Mouse (Mus musculus) intestine, embryonic 16.5 days (tissue): ENCODE measurements at regions not wholly inside any gene's neighbourhood (a gene's known extent, or its start where the extent isn't known, plus 50 kb on each side); places are given as distances from the start of the nearest gene placed in this dataset.

Source experiments
- ATAC-seq: fragments of 200-750 bp; cut with Nextera tagmentation; 2 replicates; pipeline ENCODE4 v1.8.0; 2017; ENCODE audit warnings: moderate TSS enrichment, moderate library complexity
- H3K27ac ChIP-seq: fragments of 300-500 bp; sonication (generic); 2 replicates; pipeline ENCODE4 v1.5.1; 2014; ENCODE audit warnings: mild to moderate bottlenecking, low read length
- H3K27me3 ChIP-seq: fragments of 300-500 bp; sonication (generic); replicated peaks from 2 replicates; pipeline ENCODE4 v1.6.1; 2014; ENCODE audit warnings: low read length, control low read depth, mixed read lengths; ENCODE audit not compliant: control insufficient read depth, insufficient read depth
- H3K36me3 ChIP-seq: fragments of 300-500 bp; sonication (generic); 2 replicates; pipeline ENCODE4 v1.6.1; 2014; ENCODE audit warnings: low read length, control low read depth; ENCODE audit not compliant: control insufficient read depth, insufficient read depth
- H3K4me1 ChIP-seq: fragments of 300-500 bp; sonication (generic); 2 replicates; pipeline ENCODE4 v1.6.1; 2014; ENCODE audit warnings: low read length, control low read depth, mixed read lengths; ENCODE audit not compliant: control insufficient read depth, insufficient read depth
- H3K4me2 ChIP-seq: fragments of 300-500 bp; sonication (generic); 2 replicates; pipeline ENCODE4 v1.6.1; 2014; ENCODE audit warnings: low read depth, low read length, control low read depth
- H3K4me3 ChIP-seq: fragments of 300-500 bp; sonication (generic); 2 replicates; pipeline ENCODE4 v1.5.1; 2014; ENCODE audit warnings: mild to moderate bottlenecking, low read length
- H3K9ac ChIP-seq: fragments of 300-500 bp; sonication (generic); 2 replicates; pipeline ENCODE4 v1.6.1; 2014; ENCODE audit warnings: low read depth, low read length
- H3K9me3 ChIP-seq: fragments of 300-500 bp; sonication (generic); 2 replicates; pipeline ENCODE4 v1.6.1; 2016; ENCODE audit warnings: low read length, control low read depth; ENCODE audit not compliant: control insufficient read depth
- WGBS: fragments of 180-500 bp; shearing (Covaris S2); extraction: QIAGEN DNeasy Blood & Tissue Kit; methylation state at CpG from one replicate; pipeline ENCODE4 v1.1.7; 2014; 5-methylcytosine and 5-hydroxymethylcytosine counted together

DNA sequence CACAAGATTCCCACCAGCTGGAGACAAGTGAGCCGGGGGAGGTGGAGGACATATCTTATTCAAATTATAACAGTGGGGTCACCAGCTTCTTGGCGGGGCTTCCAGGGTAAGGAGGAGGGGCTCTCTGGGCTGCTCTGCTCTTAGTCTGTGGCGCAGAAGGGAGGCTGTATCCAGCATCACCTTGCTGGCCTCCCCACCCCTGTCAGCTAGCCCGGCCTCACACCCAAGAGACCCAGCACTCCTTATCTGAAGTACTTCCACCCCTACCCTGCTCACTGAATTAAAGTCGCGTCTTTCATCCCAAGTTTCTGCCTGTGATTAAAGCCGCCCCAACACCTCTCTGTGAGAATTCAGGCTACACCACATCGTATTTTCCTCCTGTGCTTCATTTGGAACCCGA is 119.8 kb upstream of the Zfp507 start:
- no peaks in the 10 kb centered on the region for H3K9me3 ChIP-seq
- no peaks in the 10 kb centered on the region for H3K4me1 ChIP-seq
- H3K27ac ChIP-seq: no peak overlapping the region
- H3K9ac ChIP-seq: no peak overlapping the region
- H3K4me3 ChIP-seq: no peak overlapping the region
- no peaks in the 10 kb centered on the region for H3K27me3 ChIP-seq
- no peaks in the 10 kb centered on the region for H3K36me3 ChIP-seq
- WGBS: 40% methylated on average over 9 of the region's 9 CpGs
- no peak for ATAC-seq
- no peak overlapping the region for H3K4me2 ChIP-seq

DNA sequence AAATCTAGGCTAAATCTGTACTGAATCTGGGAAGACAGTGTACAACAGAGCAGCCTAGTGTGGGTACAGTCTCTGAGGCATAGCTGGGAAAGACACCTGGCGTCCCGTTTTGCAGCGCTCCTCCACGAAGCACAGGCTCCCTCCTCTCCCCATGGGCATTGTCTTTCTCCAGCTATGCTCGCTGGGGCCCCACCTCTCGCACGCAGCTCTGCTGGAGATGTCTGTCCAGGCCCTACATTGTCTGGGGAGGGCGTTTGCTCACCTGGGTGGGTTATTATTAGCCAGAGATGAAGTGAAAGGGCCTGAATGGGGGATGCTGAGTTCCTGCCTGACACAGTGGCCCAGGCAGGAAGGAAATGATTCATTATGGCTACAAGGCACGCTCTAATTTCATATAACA is 118.1 kb upstream of the Zfp507 start:
- 38% methylated on average over 9 of the region's 9 CpGs for WGBS
- Histone ChIP-seq H3K27ac (no peak overlapping the region), H3K4me1 (no peaks in the 10 kb centered on the region), H3K9me3 (no peaks in the 10 kb centered on the region), H3K27me3 (no peaks in the 10 kb centered on the region), H3K4me2 (no peak overlapping the region), H3K36me3 (no peaks in the 10 kb centered on the region), H3K9ac (no peak overlapping the region), H3K4me3 (no peak overlapping the region)
- ATAC-seq: no peak

DNA sequence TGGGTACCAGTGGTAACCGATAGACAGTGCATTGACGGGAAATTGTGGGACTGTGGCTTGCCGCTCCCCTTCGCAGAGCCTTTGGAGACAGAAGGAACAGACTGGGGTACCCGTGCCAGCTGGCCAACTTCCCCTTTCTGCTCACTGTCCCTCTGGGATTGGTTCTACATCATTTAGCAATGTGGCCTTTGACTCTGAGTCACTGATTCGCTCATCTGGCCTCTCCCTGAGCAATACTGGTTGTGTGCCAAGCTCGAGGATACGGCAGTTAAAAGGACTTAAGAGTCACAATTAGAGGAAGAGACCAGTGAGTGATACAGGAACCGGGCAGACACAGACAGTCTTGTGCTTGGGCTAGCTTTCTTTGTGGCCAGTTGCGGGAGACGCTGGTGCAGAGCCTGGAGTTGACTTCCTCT is 117.4 kb upstream of the Zfp507 start:
- Histone ChIP-seq H3K9me3 (no peaks in the 10 kb centered on the region), H3K4me2 (no peak overlapping the region), H3K27me3 (no peaks in the 10 kb centered on the region), H3K9ac (no peak overlapping the region), H3K27ac (no peak overlapping the region), H3K36me3 (no peaks in the 10 kb centered on the region), H3K4me3 (no peak overlapping the region), H3K4me1 (no peaks in the 10 kb centered on the region)
- 69% methylated on average over 11 of the region's 11 CpGs for WGBS
- ATAC-seq: no peak

DNA sequence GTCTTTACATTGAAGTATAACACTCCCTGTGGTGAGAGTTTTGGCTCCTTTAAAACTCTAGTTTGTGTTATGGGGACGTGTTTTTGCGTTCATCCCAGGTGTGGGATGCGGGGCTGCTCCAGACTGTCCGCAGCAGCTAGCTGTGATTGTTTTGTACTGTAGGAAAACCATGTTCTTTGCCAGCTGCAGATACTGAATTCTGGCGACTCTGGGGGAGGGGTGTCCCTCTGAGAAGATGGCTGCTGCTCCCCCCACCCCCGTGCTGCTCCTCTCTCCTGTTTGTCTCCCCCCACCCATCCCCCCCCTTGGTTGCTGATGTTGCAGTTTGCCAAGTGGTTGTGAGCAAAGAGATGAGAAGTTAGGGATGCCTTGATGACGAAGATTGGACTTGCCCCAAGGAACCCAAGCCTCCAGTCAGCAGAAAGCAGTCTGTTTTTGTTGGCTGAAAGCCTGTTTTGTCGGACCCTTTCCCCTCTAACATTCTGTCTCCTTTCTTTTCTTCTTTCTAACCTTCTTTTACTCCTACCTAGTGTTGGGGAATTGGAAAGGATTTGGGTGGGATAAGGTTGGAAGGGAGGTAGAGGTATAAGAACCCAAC is 107.4 kb upstream of the Zfp507 start:
- no peak overlapping the region for H3K27ac ChIP-seq
- 50% methylated on average over 8 of the region's 8 CpGs for WGBS
- H3K4me2 ChIP-seq: no peak overlapping the region
- peaks cover 2% of the 10 kb centered on the region; the same call in 1 of the 2 replicates for H3K4me1 ChIP-seq
- H3K9me3 ChIP-seq: no peaks in the 10 kb centered on the region
- no peak overlapping the region for H3K4me3 ChIP-seq
- H3K27me3 ChIP-seq: no peaks in the 10 kb centered on the region
- H3K36me3 ChIP-seq: no peaks in the 10 kb centered on the region
- H3K9ac ChIP-seq: no peak overlapping the region
- no peak for ATAC-seq

DNA sequence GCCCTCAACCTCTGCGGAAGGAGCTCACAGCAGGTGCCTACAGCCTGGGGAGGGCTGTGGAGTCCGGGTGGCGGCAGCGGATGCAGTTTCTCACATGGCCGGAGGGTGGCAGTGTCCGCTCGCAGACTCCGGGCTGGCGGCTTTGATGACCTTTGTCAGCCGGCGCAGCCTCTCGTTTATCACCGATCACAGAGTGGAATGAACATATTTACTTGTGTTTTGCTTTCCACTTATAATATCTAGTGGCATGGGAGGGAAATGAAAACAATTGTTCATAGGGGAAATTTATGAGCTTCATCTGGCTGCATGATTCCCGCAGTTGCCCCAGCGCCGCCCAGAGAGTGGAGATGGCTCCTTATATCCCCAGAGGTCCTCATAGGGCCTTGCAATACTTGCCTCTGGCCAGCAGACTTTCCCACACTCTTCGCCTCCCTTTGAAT is 99.2 kb upstream of the Zfp507 start:
- H3K27me3 ChIP-seq: 0 out of 2 replicates have a peak, but pooled peaks cover 2% of the 10 kb centered on the region
- no peaks in the 10 kb centered on the region for H3K9me3 ChIP-seq
- WGBS: 6% methylated on average over 17 of the region's 17 CpGs
- peak overlapping the region; percentile 25; the same call in 1 of the 2 replicates for H3K4me2 ChIP-seq
- H3K4me1 ChIP-seq: peaks cover 7% of the 10 kb centered on the region; the same call in 1 of the 2 replicates
- peak; percentile 64 for ATAC-seq
- no peak overlapping the region for H3K27ac ChIP-seq
- H3K9ac ChIP-seq: no peak overlapping the region
- H3K36me3 ChIP-seq: no peaks in the 10 kb centered on the region
- peak overlapping the region; percentile 17; the same call in 1 of the 2 replicates for H3K4me3 ChIP-seq

- H3K27ac ChIP-seq: no peak overlapping the region
- no peaks in the 10 kb centered on the region for H3K9me3 ChIP-seq
- 0 out of 2 replicates have a peak, but pooled peaks cover 2% of the 10 kb centered on the region for H3K27me3 ChIP-seq
- no peak overlapping the region for H3K4me3 ChIP-seq
- H3K9ac ChIP-seq: no peak overlapping the region
- H3K4me1 ChIP-seq: peaks cover 7% of the 10 kb centered on the region; the same call in 1 of the 2 replicates
- WGBS: 85% methylated on average over 6 of the region's 6 CpGs
- no peak for ATAC-seq
- no peaks in the 10 kb centered on the region for H3K36me3 ChIP-seq
- H3K4me2 ChIP-seq: no peak overlapping the region
These were observed 96.1 kb upstream of the Zfp507 start for GRCm38 (mm10) chr7:35898701-35899445.

DNA sequence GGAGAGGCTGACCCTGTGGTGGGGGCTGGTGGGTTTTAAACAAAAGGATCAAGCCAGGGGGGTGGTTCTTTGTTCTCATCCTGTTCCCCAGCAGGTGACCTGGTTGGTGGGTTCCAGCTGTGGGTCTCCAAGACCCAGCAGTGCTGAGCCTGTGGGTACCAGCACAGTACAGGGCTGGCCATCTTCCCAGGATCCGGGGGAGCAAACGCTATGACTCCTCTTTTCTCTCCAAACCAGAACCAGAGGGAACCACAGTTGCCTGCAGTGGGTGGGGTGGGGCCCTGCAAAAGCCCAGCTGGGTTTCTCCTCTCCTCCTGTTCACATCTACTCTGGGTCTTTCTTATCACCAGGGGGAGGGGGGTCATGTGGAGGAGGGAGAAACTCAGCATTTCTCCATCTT is 90.5 kb upstream of the Zfp507 start:
- Histone ChIP-seq H3K4me3 (no peak overlapping the region), H3K36me3 (no peaks in the 10 kb centered on the region), H3K9me3 (no peaks in the 10 kb centered on the region), H3K27me3 (no peaks in the 10 kb centered on the region), H3K9ac (no peak overlapping the region), H3K4me1 (no peaks in the 10 kb centered on the region), H3K4me2 (no peak overlapping the region), H3K27ac (no peak overlapping the region)
- 41% methylated on average over 2 of the region's 2 CpGs for WGBS
- no peak for ATAC-seq

GRCm38 (mm10) chr7:35886051-35886450 is 83.2 kb upstream of the Zfp507 start:
- Histone ChIP-seq H3K27ac (no peak overlapping the region), H3K4me3 (no peak overlapping the region), H3K27me3 (no peaks in the 10 kb centered on the region), H3K4me2 (no peak overlapping the region), H3K9me3 (no peaks in the 10 kb centered on the region), H3K36me3 (no peaks in the 10 kb centered on the region), H3K4me1 (no peaks in the 10 kb centered on the region), H3K9ac (no peak overlapping the region)
- 81% methylated on average over 11 of the region's 11 CpGs for WGBS
- ATAC-seq: no peak

- Histone ChIP-seq H3K9me3 (no peaks in the 10 kb centered on the region), H3K27me3 (no peaks in the 10 kb centered on the region), H3K9ac (no peak overlapping the region), H3K4me1 (no peaks in the 10 kb centered on the region), H3K4me3 (no peak overlapping the region), H3K4me2 (no peak overlapping the region), H3K36me3 (no peaks in the 10 kb centered on the region), H3K27ac (no peak overlapping the region)
- ATAC-seq: peak; percentile 62; the same call in 1 of the 2 replicates
- 47% methylated on average over 9 of the region's 9 CpGs for WGBS
These were observed 77.0 kb upstream of the Zfp507 start for GRCm38 (mm10) chr7:35879755-35880304.
